Mouse (Mus musculus) neutrophil, adult 59 days (primary cell): ENCODE data around the gene Lekr1. TPM values are rescaled to one million over a fixed set of nuclear protein-coding genes. Genes with fewer than 3 reads are reported as not detected.

ENCODE experiments used
- total RNA-seq, 2 experiments: library from RNA; stranded (reverse); gene quantifications; 1 replicate in 1 of 2; 2 replicates in 1 of 2; pipeline ENCODE4 v1.2.4; 2023

The Lekr1 gene
- total RNA-seq, result 1 to 10 TPM in 1 of 2 experiments, under 1 TPM in 1; 0.29 to 1.4 TPM

DNA sequence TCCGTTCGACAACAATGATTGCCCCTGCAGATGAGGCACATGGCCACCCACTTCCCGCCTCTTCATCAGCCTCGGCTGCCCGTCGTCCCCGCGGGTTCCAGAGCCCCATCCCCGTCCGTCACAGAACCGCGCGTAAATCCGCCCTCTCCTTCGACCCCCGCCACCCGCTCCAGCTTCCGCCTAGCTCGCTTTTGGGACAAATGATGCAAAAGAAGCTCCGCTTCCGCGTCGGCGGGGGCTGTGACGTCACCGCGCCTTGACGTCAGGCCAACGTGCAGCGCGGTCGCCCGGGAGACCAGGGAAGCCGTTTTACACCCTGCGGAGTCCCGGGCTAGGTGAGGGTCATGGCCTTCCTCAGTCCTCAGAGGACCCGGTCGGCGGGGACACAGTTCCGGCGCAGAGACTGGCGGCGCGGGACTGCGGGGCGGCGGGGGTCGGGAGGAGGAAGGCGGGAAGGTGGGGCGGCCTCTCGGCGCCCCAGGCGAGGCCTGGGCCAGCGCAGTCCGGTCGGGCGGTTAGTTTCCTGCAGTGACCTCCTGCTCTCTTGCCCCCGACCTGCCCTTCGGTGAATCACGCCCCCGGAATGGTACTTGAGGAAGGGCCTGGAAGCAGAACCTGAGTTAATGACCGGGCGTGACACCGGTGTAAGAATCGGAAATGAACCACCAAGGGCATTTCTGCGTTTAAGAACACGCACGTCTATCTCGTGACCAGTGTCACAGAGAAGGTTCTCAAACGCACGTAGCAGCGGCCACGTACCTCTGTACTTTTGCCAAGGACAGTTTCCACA lies at the start of gene Lekr1:
Gene Lekr1, plus strand, starts transcription at position 252 of the 790 bp plus-strand sequence.

Other genes starting within 250 kb of the Lekr1 start
- 10 to 100 TPM; 53.7 to 54.4 TPM for gene Tiparp, start 137.8 kb upstream of the Lekr1 start, total RNA-seq